Mouse (Mus musculus) 3T3-L1 (cell line): ENCODE data around the gene Anks1b.
"Not testable (repeated sequence)": the region's sequence is repeated elsewhere in the genome, so short reads cannot be mapped to it uniquely, and the experiment has no call there.

Source experiments
- DNase-seq: peaks from one replicate; pipeline ENCODE4 v3.0.0-alpha.2; 2015; ENCODE audit warnings: low read depth, low spot score

Anks1b gene

DNA sequence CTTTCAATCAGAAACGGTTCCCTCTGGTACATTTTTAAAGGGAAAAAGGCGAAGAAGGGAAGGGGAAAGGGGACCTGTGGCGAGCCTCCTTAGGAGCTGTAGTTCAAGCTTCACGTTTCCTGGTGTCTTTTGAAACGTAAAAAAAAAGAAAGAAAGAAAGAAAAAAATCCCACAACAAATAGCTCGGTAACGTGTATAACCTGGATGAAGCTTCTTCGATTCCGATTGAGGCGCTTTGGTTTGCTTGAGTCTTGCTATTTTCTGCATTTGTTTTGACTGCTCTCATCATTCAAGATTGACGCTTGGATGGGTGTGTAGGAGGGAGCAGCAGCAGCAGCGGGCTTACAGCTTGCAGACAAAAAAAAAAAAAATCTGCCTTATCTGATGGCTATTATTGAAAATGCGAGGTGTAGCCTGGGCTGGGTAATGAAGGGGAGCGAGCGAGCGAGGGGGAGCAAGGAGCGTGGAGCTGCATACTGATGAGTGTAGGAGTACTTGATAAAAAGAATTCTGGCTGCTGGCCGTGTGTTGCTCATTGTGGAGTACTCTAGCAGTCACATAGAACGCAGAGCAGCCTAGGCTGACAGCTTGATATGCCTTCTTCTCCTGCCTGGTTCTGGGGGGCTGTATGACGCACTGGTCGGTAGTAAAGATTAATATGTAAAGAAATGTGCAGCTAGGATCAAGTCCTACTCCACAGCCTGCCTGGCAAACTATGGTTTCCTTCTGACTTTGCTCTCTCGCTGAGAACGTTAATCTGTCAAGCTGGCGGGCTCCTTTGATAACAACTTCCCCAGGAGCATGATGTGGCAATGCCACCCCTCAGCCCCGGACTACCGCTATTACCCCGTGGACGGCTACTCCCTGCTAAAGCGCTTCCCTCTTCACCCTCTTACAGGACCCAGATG lies 703.1 kb downstream of the Anks1b start:
- DNase-seq = no peak

DNA sequence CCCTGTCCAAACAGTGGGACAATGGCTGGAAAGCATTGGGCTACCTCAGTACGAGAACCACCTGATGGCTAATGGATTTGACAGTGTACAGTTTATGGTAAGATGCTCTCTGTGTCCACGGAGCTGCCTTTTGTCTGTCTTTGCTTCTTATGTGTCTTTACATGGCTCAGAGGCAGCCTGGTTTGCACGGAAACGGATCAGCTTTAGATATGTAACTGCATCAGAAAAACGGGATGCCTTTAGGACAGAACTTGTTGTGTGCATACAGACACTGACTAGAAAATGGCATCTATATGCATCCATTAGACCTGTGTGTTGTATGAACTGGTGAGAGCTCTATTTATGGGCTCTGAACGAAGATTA lies 703.8 kb downstream of the Anks1b start:
- DNase-seq = no peak

DNA sequence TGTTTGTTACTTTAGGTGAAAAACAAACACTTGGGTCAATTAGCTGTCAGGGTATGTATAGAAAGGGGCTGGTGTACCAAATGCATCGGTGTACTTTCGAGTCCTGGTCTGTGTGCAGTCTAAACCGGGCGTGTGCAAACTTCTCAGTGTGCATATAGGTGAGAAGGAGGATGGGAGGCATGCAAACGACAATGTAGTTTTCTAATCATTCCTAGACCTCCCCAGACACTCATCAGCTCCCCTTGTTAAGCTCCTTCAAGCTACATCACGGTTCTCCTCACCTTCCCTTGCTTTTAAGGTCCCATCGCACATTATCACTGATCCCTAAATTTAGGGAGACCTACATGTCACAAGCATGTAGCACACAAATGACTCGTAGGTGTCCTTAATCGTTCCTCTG lies 704.5 kb downstream of the Anks1b start:
- no peak for DNase-seq

DNA sequence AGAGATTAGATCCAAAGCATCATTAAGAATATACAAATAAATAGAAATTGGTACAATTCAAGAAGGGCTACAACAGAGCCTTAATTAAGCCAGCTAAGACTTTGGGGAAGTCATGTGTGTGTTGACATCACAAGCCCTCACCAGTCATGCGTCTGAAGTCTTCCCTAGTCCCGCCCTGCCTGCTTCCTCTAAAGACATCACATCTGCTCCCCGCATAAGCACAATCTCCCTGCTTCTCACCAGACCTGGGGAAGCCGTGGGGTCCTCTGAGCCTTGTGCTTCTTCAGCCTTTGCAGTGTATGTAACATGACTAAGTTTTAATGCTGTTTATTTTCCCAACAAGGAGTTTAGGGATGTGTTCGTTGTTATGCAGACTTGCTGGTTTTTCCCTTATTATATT lies 706.7 kb downstream of the Anks1b start:
- DNase-seq = no peak

DNA sequence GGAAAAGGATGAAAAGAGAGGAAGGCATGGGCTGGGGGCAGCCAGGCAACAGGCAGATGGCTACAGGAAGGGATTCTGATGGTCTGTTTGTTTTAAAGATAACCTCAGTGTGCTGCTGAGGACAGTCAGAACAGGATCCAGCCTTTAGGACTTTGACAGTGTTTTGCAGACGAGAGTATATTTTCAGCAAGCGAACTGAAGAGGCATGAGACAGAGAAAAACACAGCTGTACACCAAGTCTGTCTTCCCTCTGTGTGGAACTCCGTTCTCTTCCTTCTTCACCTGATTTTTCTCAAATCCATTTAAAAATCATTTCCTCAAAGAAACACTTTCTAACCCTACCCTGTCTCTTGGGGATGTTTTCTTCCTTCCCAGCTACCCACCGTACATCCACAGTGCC lies 710.7 kb downstream of the Anks1b start:
- DNase-seq = no peak

DNA sequence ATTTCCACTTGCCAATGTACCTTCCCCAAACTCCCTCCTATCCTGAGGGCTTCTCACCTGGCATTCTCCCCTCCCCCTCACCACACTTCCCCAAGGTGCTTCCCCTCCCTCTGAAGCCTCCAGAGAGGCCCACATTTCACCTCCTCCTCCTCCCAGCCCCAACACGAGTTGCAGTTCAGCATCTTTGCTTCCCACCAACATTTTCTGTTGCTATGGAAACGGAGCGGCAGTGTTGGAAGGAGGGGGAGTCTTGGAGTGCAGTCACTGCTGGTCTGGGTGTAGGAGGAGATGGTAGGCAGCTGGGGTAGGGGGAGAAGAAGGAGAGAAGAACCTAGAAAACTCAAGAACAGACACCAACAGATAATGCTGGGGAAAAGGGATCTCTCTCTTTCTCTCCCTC lies 722.8 kb downstream of the Anks1b start:
- DNase-seq = no peak

DNA sequence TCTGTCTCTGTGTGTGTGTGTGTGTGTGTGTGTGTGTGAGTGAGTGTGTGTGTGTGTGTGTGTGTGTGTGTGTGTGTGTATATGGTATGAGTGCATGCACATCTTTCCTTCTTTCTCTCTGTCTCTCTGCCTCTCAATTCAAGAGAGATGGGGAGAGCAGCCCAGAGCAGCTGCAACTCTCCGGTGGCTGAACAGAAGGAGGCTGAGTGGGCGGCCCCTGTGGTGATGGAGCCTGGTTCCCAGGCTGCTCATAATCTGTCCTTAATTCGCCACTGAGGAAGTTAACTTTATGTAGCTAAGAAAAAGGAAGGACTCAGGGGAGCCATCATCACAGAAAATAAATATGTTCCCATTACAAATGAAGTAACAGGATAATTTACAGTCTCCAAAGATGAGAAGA lies 723.3 kb downstream of the Anks1b start:
- DNase-seq = no peak

DNA sequence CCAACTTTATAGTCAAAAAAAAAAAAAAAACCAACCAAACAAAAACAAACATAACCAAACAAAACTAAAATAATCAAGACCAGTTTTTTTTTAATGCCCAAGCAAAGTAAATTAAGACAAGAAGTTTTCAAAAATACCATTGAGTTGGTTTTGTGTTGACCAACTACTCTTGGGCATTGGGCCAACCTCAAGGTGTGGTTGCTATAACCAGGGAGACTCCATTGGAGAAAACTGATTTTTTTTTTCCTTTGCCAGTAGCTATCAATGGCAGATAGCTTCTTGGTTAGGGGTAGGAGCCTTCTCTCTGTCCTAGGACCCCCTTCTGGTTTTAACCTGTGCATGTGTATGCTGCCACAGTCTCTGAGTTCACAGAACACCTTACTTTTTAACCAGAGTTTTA lies 725.8 kb downstream of the Anks1b start:
- DNase-seq = no peak

DNA sequence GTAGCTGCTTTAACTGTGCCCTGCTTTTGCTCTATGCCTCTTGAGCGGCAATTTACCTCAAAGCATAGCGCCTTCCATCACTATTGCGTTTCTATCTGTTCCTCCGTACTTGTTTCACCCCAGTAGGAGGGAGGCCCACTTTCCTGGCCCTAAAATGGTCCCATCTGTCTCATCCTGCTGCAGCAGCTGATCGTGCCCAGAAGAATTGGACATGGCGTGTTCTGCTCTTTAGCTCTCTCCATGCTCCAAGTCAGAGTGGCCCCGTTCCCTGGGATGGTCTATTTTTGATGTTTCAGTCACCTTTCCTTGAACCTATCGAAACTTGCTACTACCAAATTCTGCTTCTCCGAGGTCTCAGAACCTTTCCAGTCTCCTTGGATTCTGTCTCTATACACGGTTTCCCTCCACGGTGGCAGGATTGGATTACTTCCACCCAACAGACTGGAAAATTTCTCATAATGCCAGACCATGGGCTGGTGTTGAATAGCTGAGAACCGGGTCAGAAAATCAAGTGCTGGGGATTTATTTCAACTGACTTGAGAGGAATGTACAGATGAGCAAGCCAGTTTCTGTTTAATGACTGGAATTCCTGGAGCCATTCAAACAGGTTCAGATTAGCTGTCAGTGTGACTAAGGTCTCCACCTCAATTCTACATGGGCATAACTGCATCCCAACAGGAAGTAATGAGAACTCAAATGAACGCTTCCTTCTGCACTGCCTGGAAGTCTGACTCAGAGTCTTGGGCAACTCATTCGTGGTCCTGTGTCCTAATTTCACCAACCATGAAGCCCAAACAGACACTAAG lies 726.6 kb downstream of the Anks1b start:
- no peak for DNase-seq

DNA sequence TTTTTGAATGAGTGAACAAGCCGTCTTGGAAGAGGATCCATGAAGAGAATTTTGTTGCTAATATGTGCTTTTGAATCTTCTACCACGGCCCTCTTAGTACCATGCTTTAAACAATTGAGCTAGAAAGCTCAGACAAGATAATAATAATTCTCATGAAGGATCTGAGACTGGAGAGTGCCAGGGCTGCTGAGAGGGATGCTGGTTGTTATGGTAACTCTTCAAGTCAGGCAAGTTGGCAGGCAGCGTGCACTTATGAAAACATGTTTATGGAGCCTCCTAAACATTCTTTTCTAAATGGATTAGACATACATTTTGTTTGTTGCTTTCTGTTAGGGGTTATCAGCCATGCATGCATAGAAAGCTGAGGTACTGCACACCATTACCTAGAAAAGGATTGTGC lies 734.3 kb downstream of the Anks1b start:
- DNase-seq = no peak

DNA sequence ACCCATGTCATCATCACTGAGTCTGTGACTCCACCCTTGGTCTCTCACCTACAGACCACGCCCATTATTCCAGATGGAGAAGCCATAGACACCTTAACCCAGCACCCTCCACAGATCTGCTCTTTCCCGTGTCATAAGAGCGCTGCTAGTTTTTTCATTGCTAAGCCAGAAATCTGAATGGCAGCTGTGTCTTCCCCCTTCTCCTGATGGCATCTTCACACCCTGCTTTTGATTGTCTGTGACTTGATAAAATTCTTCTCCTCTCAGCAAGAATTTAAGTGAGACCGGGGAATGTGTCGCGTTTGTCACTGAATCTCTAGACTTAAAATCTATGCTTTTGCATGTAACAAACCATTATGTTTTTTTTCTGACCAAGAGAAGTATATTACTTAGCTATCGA lies 736.1 kb downstream of the Anks1b start:
- DNase-seq = no peak

DNA sequence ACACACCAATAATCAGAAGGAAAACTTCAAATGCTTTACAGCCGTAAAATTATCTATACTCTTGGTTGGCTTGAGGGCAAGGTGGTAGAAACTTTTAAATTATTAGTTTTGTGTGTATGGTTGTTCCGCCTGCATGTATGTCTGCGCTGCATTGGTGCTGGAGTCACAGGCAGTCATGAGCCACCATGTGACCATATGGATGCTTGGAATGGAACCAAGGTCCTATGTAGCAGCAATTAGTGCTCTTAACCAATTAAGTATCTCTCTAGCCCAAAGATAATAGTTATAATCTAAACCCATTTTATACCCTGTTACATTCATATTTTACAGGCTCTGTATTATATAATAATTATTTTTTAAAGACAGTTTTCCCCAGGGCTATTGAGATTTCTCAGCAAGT lies 739.7 kb downstream of the Anks1b start:
- no peak for DNase-seq

DNA sequence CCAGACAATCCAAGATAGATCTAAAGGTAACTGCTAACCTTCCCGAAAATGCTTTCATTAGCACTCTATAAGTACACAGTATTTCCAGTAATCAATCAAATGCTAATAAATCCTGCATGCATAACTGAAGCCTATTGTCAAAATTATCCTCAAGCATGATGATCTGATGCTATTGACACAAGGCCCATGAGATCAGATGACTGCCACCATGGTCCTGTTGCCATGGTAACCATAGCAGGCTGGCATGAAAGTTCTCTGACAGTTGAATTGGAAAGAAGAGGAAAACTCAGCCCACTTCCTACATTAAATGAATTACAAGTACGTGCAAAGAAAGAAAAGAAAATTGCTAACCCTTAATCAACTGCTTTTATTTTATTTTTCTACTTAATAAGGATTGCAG lies 741.9 kb downstream of the Anks1b start:
- no peak for DNase-seq

DNA sequence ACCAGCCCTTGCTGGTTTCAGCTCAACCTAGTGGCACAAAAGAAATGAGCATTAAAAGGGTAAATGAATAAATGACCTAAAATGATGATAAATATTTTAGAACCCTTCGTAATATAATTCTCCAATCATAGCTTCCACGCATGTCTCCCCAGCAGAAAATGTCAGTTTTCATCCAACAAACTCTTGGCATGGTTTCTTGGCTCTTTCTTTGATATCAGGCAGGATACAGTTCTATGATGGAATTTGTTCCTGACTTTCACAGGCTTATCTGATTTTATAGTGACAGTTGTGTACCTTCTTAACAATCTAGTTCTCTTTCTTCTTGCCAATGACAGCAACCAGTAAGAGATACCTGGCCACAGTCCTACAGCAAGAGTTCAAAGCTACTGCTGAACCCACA lies 743.3 kb downstream of the Anks1b start:
- DNase-seq = no peak

DNA sequence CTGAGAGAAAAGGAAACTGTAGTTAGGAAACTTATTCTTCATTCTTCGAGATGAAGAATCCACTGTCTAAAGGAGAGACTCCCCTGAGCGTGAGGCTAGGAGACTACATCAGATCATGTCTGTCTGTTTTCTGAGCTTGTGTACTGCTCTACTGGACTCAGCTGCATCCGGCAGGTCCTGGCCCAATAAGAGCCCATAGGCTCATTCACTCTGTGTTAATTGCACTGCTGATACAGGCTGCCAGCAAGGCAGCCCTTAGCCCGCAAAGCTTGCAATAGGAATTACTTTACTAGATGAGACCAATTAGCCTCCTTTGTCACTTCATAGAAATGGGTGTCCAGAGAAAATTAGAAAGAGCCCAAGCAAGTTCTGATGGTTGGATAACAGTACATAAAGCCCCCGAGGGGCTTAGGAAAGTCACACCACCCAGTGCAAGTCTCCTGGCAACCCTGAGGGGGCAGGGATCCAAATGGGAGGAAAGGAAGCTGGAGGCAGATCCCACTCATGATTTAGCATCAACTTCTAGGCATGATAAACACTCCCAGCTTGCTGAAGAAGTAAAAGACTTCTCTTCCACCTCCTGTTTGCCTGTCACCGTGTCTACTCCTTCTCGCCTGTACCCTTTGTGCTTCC lies 744.5 kb downstream of the Anks1b start:
- no peak for DNase-seq

DNA sequence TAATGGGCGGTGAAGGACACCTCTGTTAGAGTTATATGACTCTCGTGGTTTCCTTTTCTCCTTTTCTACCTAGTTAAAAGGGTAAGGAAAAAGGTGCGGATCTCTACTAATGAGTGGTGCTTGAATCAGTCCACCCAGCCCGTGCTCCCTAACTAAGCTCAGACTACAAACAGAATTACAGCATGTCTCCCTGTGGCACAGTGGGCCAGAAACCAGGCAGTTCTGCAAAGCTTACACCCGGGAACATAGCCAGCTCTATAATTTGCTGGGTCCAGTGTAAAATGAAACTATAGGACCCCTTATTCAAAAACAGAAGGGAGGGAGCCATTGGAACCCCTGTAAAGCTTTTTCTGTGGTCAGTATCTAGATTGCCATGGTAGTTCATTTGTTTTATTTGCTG lies 754.2 kb downstream of the Anks1b start:
- DNase-seq = no peak

DNA sequence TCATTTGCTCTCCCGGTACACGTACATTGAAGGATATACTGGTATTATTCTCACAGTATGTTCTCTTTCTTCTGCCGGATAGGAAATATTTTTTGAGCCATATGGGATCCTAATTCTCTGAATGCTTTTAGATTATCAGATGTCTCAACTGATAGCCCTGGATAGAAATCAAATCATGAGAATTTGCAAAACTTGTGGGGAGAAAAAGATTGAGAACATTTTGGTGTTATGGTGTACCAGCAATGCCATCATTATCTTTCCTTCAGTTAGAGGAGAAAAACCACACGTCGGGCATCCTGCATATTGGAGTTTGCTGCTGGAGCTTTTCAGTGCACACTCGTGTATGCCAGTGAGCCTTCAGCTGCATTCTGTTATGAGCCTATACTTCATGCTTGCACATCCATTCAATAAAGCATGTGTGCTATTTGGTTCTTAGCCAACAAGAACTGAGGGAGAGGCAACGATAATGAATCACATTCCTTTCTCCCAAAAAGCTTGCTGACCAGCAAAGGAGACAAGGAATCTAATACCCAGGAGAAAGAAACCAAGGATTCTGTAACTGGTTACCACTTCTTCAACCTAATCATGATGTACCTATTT lies 756.9 kb downstream of the Anks1b start:
- no peak for DNase-seq

DNA sequence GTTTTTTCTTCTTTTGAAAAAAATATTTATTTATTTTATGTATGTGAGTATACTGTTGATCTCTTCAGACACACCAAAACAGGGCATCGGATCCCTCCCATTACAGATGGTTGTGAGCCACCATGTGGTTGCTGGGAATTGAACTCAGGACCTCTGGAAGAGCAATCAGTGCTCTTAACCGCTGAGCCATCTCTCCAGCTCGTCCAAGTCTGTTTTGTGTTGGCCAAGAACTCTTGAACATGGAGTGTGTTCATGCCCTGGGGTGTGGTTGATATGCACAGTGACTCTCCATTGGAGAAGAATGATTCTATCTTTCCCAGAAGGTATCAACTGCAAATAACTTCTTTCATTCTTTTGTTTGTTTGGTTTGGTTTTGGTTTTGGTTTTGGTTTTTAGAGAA lies 757.5 kb downstream of the Anks1b start:
- not testable (repeated sequence) for DNase-seq

DNA sequence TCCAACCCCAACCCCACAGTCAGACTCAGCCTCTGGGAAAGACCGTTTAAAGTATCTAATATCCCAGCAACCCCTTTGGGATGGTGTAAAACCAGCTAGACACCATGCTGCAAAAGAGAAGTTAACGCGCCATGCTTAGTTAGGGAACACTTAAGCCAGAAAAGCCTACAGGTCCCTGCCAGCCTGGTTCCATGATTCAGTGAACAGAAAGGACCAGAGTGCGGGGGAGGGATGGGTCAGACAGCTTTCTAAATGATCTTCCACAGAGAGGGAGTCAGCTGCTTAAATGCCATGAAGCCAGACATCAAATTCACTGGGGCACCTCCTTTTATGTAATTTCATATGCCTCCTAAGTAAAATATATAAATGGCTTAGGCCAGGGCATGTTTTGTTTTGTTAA lies 764.0 kb downstream of the Anks1b start:
- DNase-seq = no peak

DNA sequence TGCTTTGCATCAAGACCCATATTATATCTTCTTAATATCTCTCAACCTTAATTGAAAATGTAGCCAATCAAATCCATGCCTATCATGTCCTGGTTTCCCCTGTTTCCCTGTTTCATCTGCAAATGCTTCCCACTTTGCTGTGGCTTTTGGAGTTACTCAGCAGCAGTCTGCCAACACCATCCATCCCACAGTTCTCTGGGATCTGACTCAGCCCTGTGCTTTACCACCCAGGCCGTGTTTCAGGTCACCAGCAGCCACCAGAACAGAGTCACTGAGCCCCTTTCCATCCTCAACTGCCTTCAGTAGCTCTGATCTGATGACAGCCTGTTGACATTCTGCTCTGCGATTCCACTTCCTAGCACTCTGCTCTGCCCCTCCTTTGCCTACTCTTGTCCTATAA lies 776.4 kb downstream of the Anks1b start:
- no peak for DNase-seq

DNA sequence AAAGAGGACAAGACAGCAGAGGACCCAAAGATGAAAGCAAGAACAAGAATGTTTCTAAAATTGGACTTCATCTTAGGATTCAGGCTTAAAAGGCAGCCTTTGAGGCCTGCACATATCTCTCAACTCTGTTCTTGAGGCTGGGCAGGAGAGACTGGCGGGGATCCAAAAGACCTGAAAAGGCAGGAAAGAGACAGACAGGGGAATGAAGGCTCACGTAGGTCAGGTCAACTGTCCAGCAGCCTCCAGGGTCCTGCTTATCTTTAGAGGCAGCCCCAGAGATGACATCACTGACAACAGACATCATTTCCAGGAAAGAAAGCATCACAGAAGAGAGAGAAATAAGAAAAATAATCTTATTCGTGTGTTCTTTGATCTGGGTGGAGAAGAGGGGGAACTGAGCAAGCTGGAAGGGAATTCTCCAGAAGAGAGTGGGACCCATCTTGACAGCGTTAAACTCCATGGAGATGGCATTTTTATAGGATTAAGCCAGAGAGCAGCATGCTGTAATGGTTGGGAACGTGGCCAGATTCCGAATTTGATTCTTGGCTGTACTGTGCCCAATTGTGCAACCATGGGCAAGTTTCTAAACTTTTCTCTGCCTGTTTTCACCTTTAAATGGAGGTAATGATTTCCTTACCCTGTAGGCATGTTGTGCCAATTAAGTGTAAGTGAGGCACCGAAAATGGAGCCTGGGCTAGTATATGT lies 784.3 kb downstream of the Anks1b start:
- DNase-seq = peak; percentile 46

DNA sequence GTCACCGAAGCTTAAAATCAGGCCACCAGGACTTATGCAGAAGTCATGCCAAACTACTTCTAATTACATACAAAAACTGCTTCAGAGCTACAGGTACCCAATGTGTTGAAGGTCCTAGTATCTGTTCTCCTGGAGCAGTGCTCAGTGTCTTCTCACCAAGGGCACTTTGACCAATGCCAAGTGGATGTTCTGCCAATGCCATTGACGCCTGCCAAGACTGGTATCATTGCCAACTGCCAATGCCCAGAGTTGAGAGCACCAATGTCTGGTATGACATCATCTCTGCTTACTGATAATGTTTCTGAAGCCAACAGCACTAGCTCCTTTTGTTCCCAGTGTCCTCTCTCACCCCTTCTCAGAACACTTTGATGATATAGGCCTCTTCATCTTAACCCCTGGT lies 793.4 kb downstream of the Anks1b start:
- DNase-seq = no peak
